Mouse (Mus musculus) intestine, embryonic 16.5 days (tissue): ENCODE results near the gene Hoxb4. TPM values are rescaled to one million over a fixed set of nuclear protein-coding genes. Genes with fewer than 3 reads are reported as not detected.
A peak's percentile ranks its signal among the peaks of the same experiment; 100 is the strongest.

Experiments used
- ATAC-seq: fragments of 200-750 bp; cut with Nextera tagmentation; 2 replicates; pipeline ENCODE4 v1.8.0; 2017; ENCODE audit warnings: moderate TSS enrichment, moderate library complexity
- H3K27ac ChIP-seq: fragments of 300-500 bp; sonication (generic); 2 replicates; pipeline ENCODE4 v1.5.1; 2014; ENCODE audit warnings: mild to moderate bottlenecking, low read length
- H3K27me3 ChIP-seq: fragments of 300-500 bp; sonication (generic); replicated peaks from 2 replicates; pipeline ENCODE4 v1.6.1; 2014; ENCODE audit warnings: low read length, control low read depth, mixed read lengths; ENCODE audit not compliant: control insufficient read depth, insufficient read depth
- H3K36me3 ChIP-seq: fragments of 300-500 bp; sonication (generic); 2 replicates; pipeline ENCODE4 v1.6.1; 2014; ENCODE audit warnings: low read length, control low read depth; ENCODE audit not compliant: control insufficient read depth, insufficient read depth
- H3K4me1 ChIP-seq: fragments of 300-500 bp; sonication (generic); 2 replicates; pipeline ENCODE4 v1.6.1; 2014; ENCODE audit warnings: low read length, control low read depth, mixed read lengths; ENCODE audit not compliant: control insufficient read depth, insufficient read depth
- H3K4me2 ChIP-seq: fragments of 300-500 bp; sonication (generic); 2 replicates; pipeline ENCODE4 v1.6.1; 2014; ENCODE audit warnings: low read depth, low read length, control low read depth
- H3K4me3 ChIP-seq: fragments of 300-500 bp; sonication (generic); 2 replicates; pipeline ENCODE4 v1.5.1; 2014; ENCODE audit warnings: mild to moderate bottlenecking, low read length
- H3K9ac ChIP-seq: fragments of 300-500 bp; sonication (generic); 2 replicates; pipeline ENCODE4 v1.6.1; 2014; ENCODE audit warnings: low read depth, low read length
- H3K9me3 ChIP-seq: fragments of 300-500 bp; sonication (generic); 2 replicates; pipeline ENCODE4 v1.6.1; 2016; ENCODE audit warnings: low read length, control low read depth; ENCODE audit not compliant: control insufficient read depth
- WGBS: fragments of 180-500 bp; shearing (Covaris S2); extraction: QIAGEN DNeasy Blood & Tissue Kit; methylation state at CpG from one replicate; pipeline ENCODE4 v1.1.7; 2014; 5-methylcytosine and 5-hydroxymethylcytosine counted together
- polyA plus RNA-seq: library from polyadenylated mRNA; unstranded; fragments of >200 nt; fragmentation: Nextera tagmentation; extraction: Ambion mirVana; gene quantifications from 2 replicates; pipeline ENCODE4 v1.2.1, GENCODE M21; 2015

The Hoxb4 gene
- polyA plus RNA-seq, 1 experiment from 2014 or later = 1.8 TPM

DNA sequence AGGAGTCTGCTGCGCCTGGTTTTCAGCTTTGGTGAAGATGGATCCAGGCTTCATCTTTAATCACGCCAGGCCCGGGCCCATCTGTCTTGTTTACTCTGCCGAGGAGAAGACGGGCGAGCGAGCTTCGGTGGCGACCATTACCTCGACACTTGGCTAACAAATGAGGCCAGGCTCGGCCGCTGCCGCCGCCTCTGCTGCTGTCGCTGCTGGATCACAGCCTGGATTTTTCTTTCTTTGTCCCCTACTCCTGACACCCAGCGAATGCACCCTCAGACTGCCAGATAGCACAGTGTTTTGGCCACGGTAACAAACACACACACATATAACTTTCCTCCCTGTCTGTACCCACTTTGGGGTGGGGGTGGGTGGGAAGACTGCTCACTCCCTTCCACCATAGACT, 2.6 kb downstream of the Hoxb4 start:
- peak overlapping the region; percentile 42 for H3K27ac ChIP-seq
- no peak for ATAC-seq
- H3K9me3 ChIP-seq = no peaks in the 10 kb centered on the region
- no peaks in the 10 kb centered on the region for H3K36me3 ChIP-seq
- H3K9ac ChIP-seq = peak overlapping the region; percentile 87
- H3K4me3 ChIP-seq = peak overlapping the region; percentile 44
- peak overlapping the region; percentile 79 for H3K4me2 ChIP-seq
- H3K4me1 ChIP-seq = peaks cover 12% of the 10 kb centered on the region; the same call in 1 of the 2 replicates
- H3K27me3 ChIP-seq = no peaks in the 10 kb centered on the region
- 18% methylated on average over 17 of the region's 17 CpGs for WGBS

DNA sequence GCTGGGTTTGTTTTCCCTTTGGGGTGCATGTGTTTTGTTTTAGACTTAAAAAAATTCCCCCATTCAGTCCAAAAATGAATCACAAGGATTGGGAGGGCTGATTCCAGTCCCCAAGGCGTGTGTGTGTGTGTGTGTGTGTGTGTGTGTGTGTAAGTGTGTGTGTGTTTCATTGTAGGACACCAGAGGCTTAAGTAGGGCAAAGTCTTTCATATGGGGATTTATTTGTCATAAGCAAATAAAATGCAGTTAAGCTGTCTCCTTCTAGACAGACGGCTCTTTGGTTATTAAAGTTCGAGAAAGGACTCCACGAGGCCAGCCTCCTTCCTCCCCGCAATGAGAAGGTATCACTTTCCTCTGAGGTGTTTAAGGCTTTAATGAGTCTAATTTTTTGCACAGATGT, 3.8 kb downstream of the Hoxb4 start:
- H3K9ac ChIP-seq = peak overlapping the region; percentile 57
- H3K9me3 ChIP-seq = no peaks in the 10 kb centered on the region
- H3K27ac ChIP-seq = peak overlapping the region; percentile 88
- WGBS = 26% methylated on average over 5 of the region's 5 CpGs
- peak overlapping the region; percentile 15 for H3K4me3 ChIP-seq
- H3K4me2 ChIP-seq = peak overlapping the region; percentile 79
- H3K27me3 ChIP-seq = no peaks in the 10 kb centered on the region
- ATAC-seq = no peak
- no peaks in the 10 kb centered on the region for H3K36me3 ChIP-seq
- peaks cover 7% of the 10 kb centered on the region; the same call in 1 of the 2 replicates for H3K4me1 ChIP-seq

DNA sequence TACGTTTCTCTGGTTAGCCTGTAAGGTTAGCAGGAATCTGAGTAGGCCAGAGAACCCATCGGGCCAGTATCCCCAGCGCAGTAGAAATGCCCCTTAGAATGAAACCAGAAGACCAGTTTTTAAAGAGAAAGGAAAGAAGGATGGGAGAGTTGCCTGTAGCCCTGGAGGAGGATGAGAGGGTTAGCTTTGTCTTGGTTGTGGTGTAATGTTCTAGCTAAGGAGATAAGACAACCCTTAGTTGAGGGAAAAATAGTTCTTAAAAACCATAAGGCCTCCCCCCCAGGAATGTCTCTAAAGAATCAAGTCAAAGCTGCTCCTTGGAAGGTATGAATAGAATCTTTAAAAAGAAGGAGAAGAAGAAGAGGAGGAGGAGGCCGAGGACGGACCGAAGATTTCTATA, 4.7 kb downstream of the Hoxb4 start:
- no peaks in the 10 kb centered on the region for H3K9me3 ChIP-seq
- H3K9ac ChIP-seq = peak overlapping the region; percentile 57
- WGBS = 29% methylated on average over 6 of the region's 6 CpGs
- peaks cover 13% of the 10 kb centered on the region; the same call in 1 of the 2 replicates for H3K4me1 ChIP-seq
- peak overlapping the region; percentile 15 for H3K4me3 ChIP-seq
- H3K27ac ChIP-seq = peak overlapping the region; percentile 88
- H3K4me2 ChIP-seq = peak overlapping the region; percentile 79
- no peak for ATAC-seq
- no peaks in the 10 kb centered on the region for H3K36me3 ChIP-seq
- H3K27me3 ChIP-seq = no peaks in the 10 kb centered on the region

DNA sequence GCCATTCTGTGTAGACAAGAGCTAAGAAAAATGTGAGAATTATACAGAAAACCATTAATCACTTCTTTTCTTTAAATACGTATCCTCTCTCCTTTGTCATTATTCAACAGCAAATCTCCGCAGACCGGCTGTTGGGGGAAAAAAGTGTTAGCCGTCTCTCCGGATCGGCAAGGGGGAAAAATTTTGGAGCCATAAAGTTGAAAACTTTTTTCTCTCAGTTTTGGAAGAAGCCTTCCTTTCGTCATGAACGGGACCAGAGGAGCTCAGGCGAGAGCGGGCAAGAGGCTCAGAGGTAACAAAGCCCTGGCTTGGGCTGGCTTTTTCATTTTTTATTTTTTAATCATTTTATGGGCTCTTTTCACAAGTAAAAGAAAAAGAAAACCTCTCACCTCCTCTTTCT, 5.1 kb downstream of the Hoxb4 start, which contains the start of gene Hoxb3:
Hoxb3 (plus strand) TSS at position 173 of the 400 bp plus-strand sequence.
- ATAC-seq = no peak
- peak within 1 kb of the TSS; percentile 72 for H3K9ac ChIP-seq
- peaks cover 13% of the 10 kb centered on the region; the same call in 1 of the 2 replicates for H3K4me1 ChIP-seq
- H3K4me3 ChIP-seq = peak within 1 kb of the TSS; percentile 35
- H3K27ac ChIP-seq = peak within 1 kb of the TSS; percentile 88
- WGBS = 38% methylated on average over 10 of the region's 10 CpGs
- H3K4me2 ChIP-seq = peak within 1 kb of the TSS; percentile 79
- no peaks in the 10 kb centered on the region for H3K36me3 ChIP-seq
- H3K27me3 ChIP-seq = no peaks in the 10 kb centered on the region
- no peaks in the 10 kb centered on the region for H3K9me3 ChIP-seq

DNA sequence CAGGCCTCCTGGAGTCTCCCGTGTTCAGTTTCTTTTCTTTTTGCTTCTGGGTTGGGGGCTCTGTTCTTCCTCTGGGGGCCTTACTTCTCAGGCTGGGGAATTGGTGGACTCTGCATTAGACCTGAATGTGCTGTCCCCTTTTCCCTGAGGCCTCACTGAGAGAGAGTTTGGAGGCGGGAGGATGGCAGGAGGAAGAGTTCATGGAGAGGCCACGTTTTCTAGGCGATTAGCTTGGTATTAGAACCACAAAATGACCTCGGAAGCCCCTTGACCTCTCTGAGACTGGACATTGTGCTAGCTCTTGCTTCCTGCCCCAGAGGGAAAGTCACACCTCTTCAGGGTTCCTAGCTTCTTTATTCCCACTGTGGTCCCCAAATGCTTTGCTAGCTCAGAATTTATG, 6.1 kb downstream of the Hoxb4 start:
- Histone ChIP-seq H3K9ac (peak overlapping the region; percentile 72), H3K4me3 (peak overlapping the region; percentile 35), H3K4me1 (peaks cover 14% of the 10 kb centered on the region; the same call in 1 of the 2 replicates), H3K27ac (peak overlapping the region; percentile 88), H3K36me3 (no peaks in the 10 kb centered on the region), H3K9me3 (no peaks in the 10 kb centered on the region), H3K4me2 (peak overlapping the region; percentile 79), H3K27me3 (no peaks in the 10 kb centered on the region)
- no peak for ATAC-seq
- 22% methylated on average over 5 of the region's 5 CpGs for WGBS

DNA sequence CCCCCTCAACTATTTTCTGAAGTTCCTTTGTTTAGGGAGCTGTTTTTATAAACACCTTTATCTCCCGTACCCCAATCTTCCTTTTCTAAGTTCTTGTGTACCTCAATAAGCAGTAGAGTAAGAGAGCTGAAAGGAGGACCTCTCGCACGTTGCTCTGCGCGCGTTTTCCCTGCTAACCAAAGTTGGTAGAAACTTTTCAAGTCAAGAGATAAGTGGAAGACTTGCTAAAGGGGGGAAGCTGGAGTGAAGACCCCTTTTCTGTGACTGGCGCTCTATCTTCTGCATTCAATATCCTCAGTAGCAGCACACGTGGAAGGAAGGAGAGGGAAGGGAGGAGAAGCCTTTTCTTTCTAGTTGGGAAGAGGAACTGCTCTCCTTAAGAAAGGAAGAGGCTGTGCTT, 6.9 kb downstream of the Hoxb4 start:
- H3K27ac ChIP-seq = peak overlapping the region; percentile 88
- H3K9ac ChIP-seq = peak overlapping the region; percentile 72
- peak overlapping the region; percentile 60 for H3K4me2 ChIP-seq
- H3K4me1 ChIP-seq = peaks cover 19% of the 10 kb centered on the region
- H3K9me3 ChIP-seq = no peaks in the 10 kb centered on the region
- ATAC-seq = no peak
- no peaks in the 10 kb centered on the region; the same call in 1 of the 2 replicates for H3K27me3 ChIP-seq
- WGBS = 24% methylated on average over 8 of the region's 8 CpGs
- no peaks in the 10 kb centered on the region for H3K36me3 ChIP-seq
- H3K4me3 ChIP-seq = peak overlapping the region; percentile 35

DNA sequence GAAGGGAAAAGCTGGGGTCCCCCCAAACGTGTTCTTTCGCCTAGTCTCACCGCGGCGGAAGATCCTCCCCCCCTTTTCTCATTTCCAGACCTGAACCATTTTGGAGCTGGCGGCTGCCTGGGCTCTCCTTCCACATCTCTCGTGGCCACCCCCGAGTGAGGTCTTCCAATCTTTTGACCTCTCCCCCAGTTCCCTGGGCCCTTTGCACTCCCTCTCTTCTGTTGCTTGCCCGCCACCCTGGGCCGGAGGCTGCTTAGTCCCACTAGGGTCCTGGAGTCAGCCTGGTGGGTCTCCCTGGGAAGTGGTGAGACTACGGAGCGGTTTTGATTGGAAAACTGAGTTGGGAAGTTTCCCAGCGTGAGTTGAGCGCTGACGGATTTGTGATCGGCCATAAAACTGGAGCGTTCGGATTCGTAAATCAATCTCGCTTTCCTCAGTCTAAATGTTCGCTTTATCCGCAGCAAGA, 7.7 kb downstream of the Hoxb4 start:
- 17% methylated on average over 22 of the region's 22 CpGs for WGBS
- peaks cover 22% of the 10 kb centered on the region for H3K4me1 ChIP-seq
- H3K9me3 ChIP-seq = no peaks in the 10 kb centered on the region

DNA sequence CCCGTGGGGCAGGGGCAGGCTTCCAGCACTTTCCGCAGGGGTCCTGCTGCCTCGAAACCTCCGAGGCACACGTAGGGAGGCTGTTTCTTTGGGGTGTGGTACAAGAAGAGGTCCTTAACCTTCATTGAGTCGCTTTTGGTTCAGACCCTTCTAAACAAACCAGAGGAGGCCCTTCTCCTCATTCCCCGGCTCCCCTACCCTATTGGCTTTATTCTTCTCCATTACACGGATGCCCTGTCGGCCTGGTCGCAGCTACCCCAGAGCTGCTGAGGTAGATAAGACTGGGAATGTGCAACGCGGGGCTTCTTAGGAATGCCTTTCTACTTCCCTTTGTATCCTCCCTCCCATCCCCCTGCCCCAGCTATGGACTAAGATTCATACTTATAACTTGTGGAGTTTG, 8.6 kb downstream of the Hoxb4 start:
- Histone ChIP-seq H3K4me2 (peak overlapping the region; percentile 60), H3K4me3 (peak overlapping the region; percentile 35), H3K4me1 (peaks cover 23% of the 10 kb centered on the region), H3K9me3 (no peaks in the 10 kb centered on the region), H3K36me3 (no peaks in the 10 kb centered on the region), H3K27me3 (no peaks in the 10 kb centered on the region; the same call in 1 of the 2 replicates), H3K27ac (peak overlapping the region; percentile 88), H3K9ac (peak overlapping the region; percentile 72)
- ATAC-seq = no peak
- 20% methylated on average over 12 of the region's 12 CpGs for WGBS

More for the DNA sequence above, 7.7 kb downstream of the Hoxb4 start:
- Histone ChIP-seq H3K4me2 (peak overlapping the region; percentile 60), H3K36me3 (no peaks in the 10 kb centered on the region), H3K4me3 (peak overlapping the region; percentile 35), H3K9ac (peak overlapping the region; percentile 72), H3K27me3 (no peaks in the 10 kb centered on the region; the same call in 1 of the 2 replicates), H3K27ac (peak overlapping the region; percentile 88)
- no peak for ATAC-seq

DNA sequence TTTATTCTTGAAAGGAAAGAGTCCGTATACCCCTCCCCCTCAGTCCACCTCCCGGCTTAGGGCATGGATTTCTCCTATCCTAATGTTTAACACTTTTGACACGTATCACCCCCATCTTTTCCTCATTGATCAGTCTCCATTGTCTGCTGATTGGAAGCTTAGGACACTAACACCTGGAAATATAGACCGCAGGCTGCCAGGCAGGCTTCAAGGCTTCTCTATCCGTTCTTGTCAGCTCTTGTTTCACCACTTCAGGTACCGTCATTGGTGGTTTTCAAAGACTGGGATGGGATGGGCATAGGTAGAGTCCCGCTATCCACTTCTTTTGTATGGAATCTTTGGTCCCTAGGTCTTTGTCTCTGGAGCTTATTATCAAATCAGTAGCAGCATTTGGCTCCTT, 9.1 kb downstream of the Hoxb4 start:
- Histone ChIP-seq H3K9ac (peak overlapping the region; percentile 72), H3K4me1 (peaks cover 26% of the 10 kb centered on the region), H3K27me3 (no peaks in the 10 kb centered on the region; the same call in 1 of the 2 replicates), H3K4me2 (peak overlapping the region; percentile 60), H3K4me3 (peak overlapping the region; percentile 35), H3K36me3 (no peaks in the 10 kb centered on the region), H3K27ac (peak overlapping the region; percentile 88), H3K9me3 (no peaks in the 10 kb centered on the region)
- ATAC-seq = no peak
- 24% methylated on average over 7 of the region's 7 CpGs for WGBS
